Mouse (Mus musculus) limb, embryonic 11.5 days (tissue): ENCODE measurements at regions not wholly inside any gene's neighbourhood (a gene's known extent, or its start where the extent isn't known, plus 50 kb on each side); places are given as distances from the start of the nearest gene placed in this dataset.

Experiments used
- ATAC-seq: fragments of 200-750 bp; cut with Nextera tagmentation; 2 replicates; pipeline ENCODE4 v1.8.0; 2017; ENCODE audit warnings: low read depth; ENCODE audit not compliant: insufficient number of reproducible peaks, low FRiP score, low TSS enrichment
- DNase-seq: peaks from one replicate; pipeline ENCODE4 v3.0.0-alpha.2; 2015; ENCODE audit warnings: low spot score
- H3K27ac ChIP-seq: fragments of 300-500 bp; sonication (generic); replicated peaks from 2 replicates; pipeline ENCODE4 v1.5.1; 2014; ENCODE audit warnings: low read depth, mild to moderate bottlenecking, low read length
- H3K27me3 ChIP-seq: fragments of 300-500 bp; sonication (generic); 2 replicates; pipeline ENCODE4 v1.6.1; 2014; ENCODE audit warnings: mild to moderate bottlenecking, low read length, mixed read lengths; ENCODE audit not compliant: control insufficient read depth, insufficient read depth
- H3K36me3 ChIP-seq: fragments of 300-500 bp; sonication (generic); 2 replicates; pipeline ENCODE4 v1.6.1; 2014; ENCODE audit warnings: mild to moderate bottlenecking, low read length, moderate library complexity, mixed read lengths; ENCODE audit not compliant: control insufficient read depth, insufficient read depth
- H3K4me1 ChIP-seq: fragments of 300-500 bp; sonication (generic); 2 replicates; pipeline ENCODE4 v1.6.1; 2014; ENCODE audit warnings: low read length, mixed read lengths; ENCODE audit not compliant: control insufficient read depth, insufficient read depth
- H3K4me2 ChIP-seq: fragments of 300-500 bp; sonication (generic); 2 replicates; pipeline ENCODE4 v1.6.1; 2014; ENCODE audit warnings: low read depth, mild to moderate bottlenecking, moderate library complexity; ENCODE audit not compliant: severe bottlenecking
- H3K4me3 ChIP-seq: fragments of 300-500 bp; sonication (generic); 2 replicates; pipeline ENCODE4 v1.5.1; 2014; ENCODE audit warnings: low read depth, low read length
- H3K9ac ChIP-seq: fragments of 300-500 bp; sonication (generic); 2 replicates; pipeline ENCODE4 v1.6.1; 2014; ENCODE audit warnings: mild to moderate bottlenecking, low read length
- H3K9me3 ChIP-seq: fragments of 300-500 bp; sonication (generic); 2 replicates; pipeline ENCODE4 v1.6.1; 2016; ENCODE audit warnings: low read length; ENCODE audit not compliant: control insufficient read depth
- WGBS: fragments of 180-500 bp; shearing (Covaris S2); extraction: QIAGEN DNeasy Blood & Tissue Kit; methylation state at CpG from one replicate; pipeline ENCODE4 v1.1.7; 2014; 5-methylcytosine and 5-hydroxymethylcytosine counted together

DNA sequence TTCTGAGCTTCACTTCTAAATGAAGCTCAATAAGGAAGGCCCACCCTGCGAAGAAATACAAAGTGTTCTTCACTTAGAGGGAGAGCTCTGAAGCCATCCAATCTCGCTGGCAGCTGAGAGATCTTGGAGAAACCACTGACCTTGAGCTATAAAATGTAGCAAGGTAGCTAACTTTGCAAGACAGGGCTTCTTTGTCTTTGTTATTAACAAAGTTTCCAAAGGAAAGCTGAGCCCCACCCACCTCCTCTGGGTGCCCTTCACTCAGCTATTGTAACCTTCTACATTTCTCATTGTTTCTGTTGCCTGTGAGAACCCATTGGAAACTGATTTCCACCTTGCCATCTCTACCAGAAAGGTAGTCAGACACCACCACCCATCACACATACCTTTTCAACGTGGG lies 57.2 kb upstream of the Usp9x start:
- Histone ChIP-seq H3K4me3 (no peak overlapping the region), H3K27me3 (no peaks in the 10 kb centered on the region), H3K27ac (no peak overlapping the region), H3K36me3 (no peaks in the 10 kb centered on the region), H3K9ac (no peak overlapping the region), H3K4me2 (no peak overlapping the region), H3K4me1 (no peaks in the 10 kb centered on the region), H3K9me3 (no peaks in the 10 kb centered on the region)
- no peak for ATAC-seq
- no peak for DNase-seq
- 65% methylated on average over 3 of the region's 3 CpGs for WGBS

DNA sequence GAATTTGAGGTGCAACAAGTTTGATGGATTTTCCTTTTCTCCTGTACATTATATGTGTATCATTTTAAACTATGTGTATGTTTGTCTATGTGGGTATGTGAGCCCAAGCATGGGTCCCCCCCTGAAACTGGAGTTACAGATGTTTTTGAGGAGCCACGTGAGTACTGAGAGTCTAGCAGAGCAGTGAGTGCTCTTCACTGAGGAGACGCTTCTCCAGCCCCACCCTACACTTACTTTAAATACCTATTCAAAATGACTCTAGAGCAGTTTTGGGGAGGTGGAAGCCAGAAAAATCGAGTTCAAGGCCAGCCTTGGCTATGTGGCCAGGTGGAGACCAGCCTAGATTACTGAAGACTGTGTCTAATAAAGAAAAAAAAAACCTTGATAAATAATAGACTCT lies 58.2 kb upstream of the Usp9x start:
- Histone ChIP-seq H3K4me1 (no peaks in the 10 kb centered on the region), H3K27me3 (no peaks in the 10 kb centered on the region), H3K4me2 (no peak overlapping the region), H3K36me3 (no peaks in the 10 kb centered on the region), H3K4me3 (no peak overlapping the region), H3K9ac (no peak overlapping the region), H3K27ac (no peak overlapping the region), H3K9me3 (no peaks in the 10 kb centered on the region)
- ATAC-seq, result no peak
- DNase-seq, result no peak
- 82% methylated on average over 3 of the region's 3 CpGs for WGBS

DNA sequence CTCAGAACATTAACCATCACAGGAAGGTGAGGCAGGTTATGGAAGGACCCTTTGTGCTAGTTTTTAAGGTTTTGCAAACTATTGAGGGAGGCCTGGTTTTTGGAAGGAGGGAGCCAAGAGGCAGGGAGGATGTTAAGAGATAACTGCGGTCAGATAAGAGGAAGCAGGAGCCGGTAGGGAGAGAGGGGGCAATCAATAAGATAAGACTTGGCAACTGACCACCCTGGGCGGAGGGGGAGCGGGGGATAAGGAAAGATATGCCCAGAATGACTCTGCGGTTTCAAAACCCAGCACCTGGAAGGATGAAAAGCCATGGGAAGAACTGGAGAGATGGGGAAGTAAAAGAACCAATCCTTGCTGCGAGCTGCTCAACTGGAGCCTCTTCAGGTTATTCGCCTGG lies 80.5 kb upstream of the Usp9x start:
- Histone ChIP-seq H3K4me3 (no peak overlapping the region), H3K27ac (no peak overlapping the region), H3K9ac (no peak overlapping the region), H3K4me2 (no peak overlapping the region), H3K27me3 (no peaks in the 10 kb centered on the region), H3K4me1 (no peaks in the 10 kb centered on the region), H3K36me3 (no peaks in the 10 kb centered on the region), H3K9me3 (no peaks in the 10 kb centered on the region)
- ATAC-seq (no peak), DNase-seq (no peak)
- 70% methylated on average over 7 of the region's 7 CpGs for WGBS

DNA sequence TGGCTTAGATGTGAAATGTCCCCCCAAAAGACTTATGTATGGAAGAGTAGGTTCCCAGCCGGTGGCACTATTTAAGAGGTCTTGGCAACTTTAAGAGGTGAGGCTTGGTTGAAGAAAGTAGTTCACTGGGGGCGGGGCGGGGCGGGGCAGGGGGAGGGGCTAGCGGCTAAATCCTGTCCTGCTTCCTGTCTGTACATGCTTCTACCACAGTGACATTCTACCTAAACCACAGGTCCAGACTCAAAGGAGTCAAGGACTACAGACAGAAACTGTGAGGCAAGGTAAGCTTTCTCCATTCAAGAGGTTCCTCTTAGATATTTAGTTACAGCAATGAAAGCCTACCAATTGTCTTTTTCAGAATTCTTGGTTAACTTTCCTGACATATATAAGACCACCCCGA lies 93.6 kb upstream of the Usp9x start:
- no peak overlapping the region for H3K9ac ChIP-seq
- H3K4me2 ChIP-seq, result no peak overlapping the region
- no peak for ATAC-seq
- no peak overlapping the region for H3K27ac ChIP-seq
- no peak for DNase-seq
- H3K4me1 ChIP-seq, result no peaks in the 10 kb centered on the region
- 49% methylated on average over 6 of the region's 6 CpGs for WGBS
- no peaks in the 10 kb centered on the region for H3K9me3 ChIP-seq
- H3K27me3 ChIP-seq, result no peaks in the 10 kb centered on the region
- H3K36me3 ChIP-seq, result no peaks in the 10 kb centered on the region
- no peak overlapping the region for H3K4me3 ChIP-seq

DNA sequence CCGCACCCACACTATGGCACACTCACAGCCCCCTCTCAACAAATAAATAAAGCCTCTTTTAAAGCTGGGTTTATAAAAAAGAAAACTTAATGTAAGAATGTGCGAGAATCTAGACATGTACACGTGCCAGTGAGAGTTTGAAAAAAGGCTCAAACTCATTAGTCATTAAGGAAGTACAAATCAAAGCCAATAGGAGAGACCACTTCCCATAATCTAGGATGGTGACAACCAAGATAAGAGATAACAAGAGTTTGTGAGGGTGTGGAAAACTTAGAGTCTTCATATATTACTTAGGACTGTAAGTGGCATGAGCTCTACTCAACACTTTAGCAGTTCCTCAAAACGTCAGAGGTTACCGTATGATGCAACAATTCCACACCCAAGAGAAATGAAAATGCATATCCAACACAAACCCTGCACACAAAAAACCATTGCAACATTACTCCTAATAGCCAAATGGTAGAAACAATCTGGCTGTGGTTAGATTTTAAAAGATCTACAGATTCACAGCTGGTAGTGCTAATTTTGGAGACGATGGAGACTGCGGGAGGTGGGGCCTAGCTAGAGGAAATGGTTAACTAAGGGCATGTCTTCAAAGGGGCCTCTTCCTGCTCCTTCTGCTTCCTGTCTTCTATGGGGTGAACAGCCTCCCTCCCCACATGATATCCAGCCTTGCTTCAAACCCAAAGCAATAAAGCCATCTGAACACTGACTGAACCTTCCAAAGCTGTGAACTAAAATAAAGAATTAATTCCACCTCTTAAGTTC lies 102.1 kb upstream of the Usp9x start:
- H3K9ac ChIP-seq, result no peak overlapping the region
- H3K27ac ChIP-seq, result no peak overlapping the region
- ATAC-seq (no peak), DNase-seq (no peak)
- no peaks in the 10 kb centered on the region for H3K36me3 ChIP-seq
- no peaks in the 10 kb centered on the region for H3K4me1 ChIP-seq
- no peak overlapping the region for H3K4me3 ChIP-seq
- H3K4me2 ChIP-seq, result no peak overlapping the region
- no peaks in the 10 kb centered on the region for H3K27me3 ChIP-seq
- H3K9me3 ChIP-seq, result no peaks in the 10 kb centered on the region
- 87% methylated on average over 7 of the region's 7 CpGs for WGBS

DNA sequence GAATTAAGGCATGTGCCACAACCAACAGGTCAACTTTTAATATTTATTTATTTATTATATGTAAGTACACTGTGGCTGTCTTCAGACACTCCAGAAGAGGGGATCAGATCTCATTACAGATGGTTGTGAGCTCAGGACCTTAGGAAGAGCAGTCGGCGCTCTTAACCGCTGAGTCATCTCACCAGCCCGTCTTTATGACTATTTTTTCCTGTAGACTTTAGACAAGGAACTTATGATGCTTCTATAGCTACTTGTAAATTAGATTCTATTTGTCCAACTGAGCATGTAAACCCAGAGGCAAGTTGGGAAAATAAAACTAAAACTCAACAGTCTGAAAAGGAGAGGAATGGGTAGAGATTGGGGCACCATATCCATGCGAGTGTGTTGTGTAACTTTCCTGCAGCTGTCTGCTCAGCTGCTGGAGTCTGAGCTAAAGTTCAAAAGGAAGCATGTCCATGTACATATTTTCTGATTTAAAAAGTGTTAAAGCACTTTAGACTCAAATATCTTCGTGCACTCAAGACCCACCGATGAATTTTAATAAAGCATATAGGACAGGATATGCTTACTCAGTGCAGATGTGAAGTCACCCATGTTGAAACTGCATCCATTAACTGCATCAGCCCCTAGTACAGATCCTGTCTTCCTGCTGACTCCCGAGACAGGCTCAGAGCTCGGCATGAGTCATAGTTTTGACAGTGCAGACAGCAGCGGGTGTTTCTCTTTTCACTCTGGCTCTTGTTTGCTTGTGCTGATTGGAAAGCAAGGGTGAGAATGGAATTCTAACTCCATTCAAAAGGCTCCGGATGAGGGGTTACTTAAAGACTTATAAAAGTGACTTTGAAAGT lies 111.6 kb upstream of the Usp9x start:
- H3K4me2 ChIP-seq, result no peak overlapping the region
- H3K4me3 ChIP-seq, result no peak overlapping the region
- no peak overlapping the region for H3K27ac ChIP-seq
- no peaks in the 10 kb centered on the region for H3K9me3 ChIP-seq
- H3K36me3 ChIP-seq, result no peaks in the 10 kb centered on the region
- DNase-seq (no peak), ATAC-seq (no peak)
- H3K9ac ChIP-seq, result no peak overlapping the region
- no peaks in the 10 kb centered on the region for H3K27me3 ChIP-seq
- no peaks in the 10 kb centered on the region for H3K4me1 ChIP-seq
- 80% methylated on average over 11 of the region's 11 CpGs for WGBS

DNA sequence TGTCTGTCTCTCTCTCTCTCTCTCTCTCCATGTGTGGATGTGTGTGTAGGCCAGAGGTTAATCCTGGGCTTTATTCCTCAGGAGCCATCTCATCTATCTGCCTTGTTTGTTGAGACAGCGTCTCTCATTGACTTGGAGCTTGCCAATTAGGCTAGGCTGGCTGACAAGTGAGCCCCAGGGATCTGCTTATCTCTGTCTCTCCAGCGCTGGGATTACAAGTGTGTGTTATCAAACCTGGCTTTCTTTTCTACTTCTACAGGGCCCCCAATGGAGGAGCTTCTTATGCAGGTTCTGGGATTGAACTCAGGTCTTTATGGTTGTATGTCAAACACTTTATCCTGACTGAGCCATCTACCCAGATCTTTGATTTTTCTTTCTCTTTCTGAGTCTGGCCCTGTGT lies 112.4 kb upstream of the Usp9x start:
- no peaks in the 10 kb centered on the region for H3K9me3 ChIP-seq
- no peak overlapping the region for H3K4me3 ChIP-seq
- H3K27me3 ChIP-seq, result no peaks in the 10 kb centered on the region
- no peak overlapping the region for H3K4me2 ChIP-seq
- H3K4me1 ChIP-seq, result no peaks in the 10 kb centered on the region
- no peaks in the 10 kb centered on the region for H3K36me3 ChIP-seq
- no peak overlapping the region for H3K27ac ChIP-seq
- no peak overlapping the region for H3K9ac ChIP-seq
- no peak for ATAC-seq
- WGBS, result 66% methylated on average over 2 of the region's 2 CpGs
- DNase-seq, result no peak

DNA sequence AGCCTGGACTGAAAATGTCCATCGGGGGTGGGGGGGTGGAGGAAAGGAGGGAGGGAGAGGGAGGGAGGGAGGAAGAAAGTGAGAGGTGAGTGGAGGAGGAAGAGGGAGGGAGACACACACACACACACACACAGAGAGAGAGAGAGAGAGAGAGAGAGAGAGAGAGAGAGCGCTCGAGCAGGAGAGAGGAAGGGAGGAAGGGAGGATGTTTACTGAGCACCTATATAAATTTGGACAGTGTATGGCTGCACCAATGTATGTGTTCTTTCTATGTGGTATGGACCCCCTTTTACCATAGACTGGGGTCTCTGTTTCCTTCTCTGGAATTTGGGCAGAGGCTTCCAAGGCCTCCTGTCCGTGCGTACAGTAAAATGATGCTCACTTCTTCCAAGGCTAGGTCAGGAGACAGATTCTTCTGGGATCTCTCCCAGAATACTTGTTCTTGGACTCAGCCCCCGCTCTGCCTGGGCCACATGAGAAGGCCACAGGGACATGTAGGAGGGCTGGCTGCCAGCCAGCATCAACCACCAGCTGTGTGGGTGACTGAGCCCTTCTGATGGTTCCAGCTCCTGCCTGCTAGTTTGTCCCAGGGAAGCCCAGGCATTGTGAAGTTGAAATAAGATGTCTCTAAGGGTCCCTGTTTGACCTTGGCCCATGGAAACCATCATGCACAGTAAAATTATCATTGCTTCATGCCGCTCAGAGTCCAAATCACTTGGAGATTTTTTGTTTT lies 120.2 kb upstream of the Usp9x start:
- no peak for DNase-seq
- Histone ChIP-seq H3K27ac (no peak overlapping the region), H3K4me1 (no peaks in the 10 kb centered on the region), H3K4me3 (no peak overlapping the region), H3K4me2 (no peak overlapping the region), H3K9me3 (no peaks in the 10 kb centered on the region), H3K9ac (no peak overlapping the region), H3K27me3 (no peaks in the 10 kb centered on the region), H3K36me3 (no peaks in the 10 kb centered on the region)
- ATAC-seq, result no peak
- 86% methylated on average over 7 of the region's 7 CpGs for WGBS
